Mouse (Mus musculus) erythroblast, embryonic 14.5 days (primary cell): ENCODE measurements at regions not wholly inside any gene's neighbourhood (a gene's known extent, or its start where the extent isn't known, plus 50 kb on each side); places are given as distances from the start of the nearest gene placed in this dataset.

ENCODE experiments used
- GATA1 ChIP-seq: IDR thresholded peaks from 2 replicates; pipeline ENCODE4 v1.6.1; 2012; ENCODE audit warnings: low read length, inconsistent platforms, mixed read lengths
- TAL1 ChIP-seq: IDR thresholded peaks from 3 replicates; pipeline ENCODE4 v1.6.1; 2012; ENCODE audit warnings: low read length, inconsistent platforms, mixed read lengths

DNA sequence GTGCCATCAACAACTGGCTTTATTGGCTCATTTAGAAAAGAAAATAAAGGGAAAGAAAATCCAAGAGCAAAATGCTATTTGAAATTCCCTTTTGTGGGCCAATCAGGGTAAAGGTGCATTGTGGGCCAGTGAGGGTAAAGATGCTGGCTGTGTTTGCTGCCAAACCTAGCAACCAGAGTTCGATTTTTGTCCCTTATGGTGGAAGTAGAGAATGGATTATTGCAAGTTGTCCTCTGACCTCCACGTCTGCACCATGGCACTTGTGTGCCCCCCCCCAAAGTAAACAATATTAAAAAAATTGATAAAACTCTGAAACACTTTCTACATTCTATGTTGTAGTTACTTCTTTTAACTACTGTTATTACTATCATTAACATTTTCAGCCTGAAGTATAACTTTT is 166.9 kb downstream of the Enc1 start:
- TF ChIP-seq TAL1 = no peak
- TF ChIP-seq GATA1 = no peak
